Mouse (Mus musculus) liver, embryonic 11.5 days (tissue): ENCODE data around the gene Ocln. TPM values are rescaled to one million over a fixed set of nuclear protein-coding genes. Genes with fewer than 3 reads are reported as not detected.

Source experiments
- ATAC-seq: fragments of 200-750 bp; cut with Nextera tagmentation; replicated peaks from 2 replicates; pipeline ENCODE4 v1.8.0; 2017; ENCODE audit warnings: moderate number of reproducible peaks, mild to moderate bottlenecking, moderate TSS enrichment, moderate library complexity; ENCODE audit not compliant: low FRiP score
- DNase-seq: peaks from one replicate; pipeline ENCODE4 v3.0.0-alpha.2; 2017; ENCODE audit warnings: low spot score
- H3K27ac ChIP-seq: fragments of 300-500 bp; sonication (generic); 2 replicates; pipeline ENCODE4 v1.5.1; 2014; ENCODE audit warnings: mild to moderate bottlenecking, low read depth, low read length, control low read depth
- H3K27me3 ChIP-seq: fragments of 300-500 bp; sonication (generic); replicated peaks from 2 replicates; pipeline ENCODE4 v1.6.1; 2014; ENCODE audit warnings: low read length, mixed read lengths; ENCODE audit not compliant: control insufficient read depth, insufficient read depth
- H3K36me3 ChIP-seq: fragments of 300-500 bp; sonication (generic); 2 replicates; pipeline ENCODE4 v1.6.1; 2014; ENCODE audit warnings: mild to moderate bottlenecking, low read length, moderate library complexity, mixed read lengths; ENCODE audit not compliant: control insufficient read depth, insufficient read depth
- H3K4me1 ChIP-seq: fragments of 300-500 bp; sonication (generic); replicated peaks from 2 replicates; pipeline ENCODE4 v1.6.1; 2014; ENCODE audit warnings: low read length, mixed read lengths; ENCODE audit not compliant: control insufficient read depth, insufficient read depth
- H3K4me2 ChIP-seq: fragments of 300-500 bp; sonication (generic); 2 replicates; pipeline ENCODE4 v1.6.1; 2014; ENCODE audit warnings: mild to moderate bottlenecking, control low read depth, moderate library complexity
- H3K4me3 ChIP-seq: fragments of 300-500 bp; sonication (generic); 2 replicates; pipeline ENCODE4 v1.5.1; 2014; ENCODE audit warnings: low read depth, low read length, control low read depth
- H3K9ac ChIP-seq: fragments of 300-500 bp; sonication (generic); 2 replicates; pipeline ENCODE4 v1.6.1; 2014; ENCODE audit warnings: low read depth, low read length, control low read depth
- H3K9me3 ChIP-seq: fragments of 300-500 bp; sonication (generic); 2 replicates; pipeline ENCODE4 v1.6.1; 2016; ENCODE audit warnings: low read length, inconsistent platforms, mixed read lengths; ENCODE audit not compliant: control insufficient read depth
- WGBS: fragments of 180-500 bp; shearing (Covaris S2); extraction: QIAGEN DNeasy Blood & Tissue Kit; methylation state at CpG from one replicate; pipeline ENCODE4 v1.1.7; 2014; 5-methylcytosine and 5-hydroxymethylcytosine counted together
- polyA plus RNA-seq: library from polyadenylated mRNA; unstranded; fragments of >200 nt; fragmentation: Nextera tagmentation; extraction: Ambion mirVana; gene quantifications from 2 replicates; pipeline ENCODE4 v1.2.1, GENCODE M21; 2014

Gene Ocln
- polyA plus RNA-seq, 1 experiment from 2014 or later: 8.5 TPM

- Histone ChIP-seq H3K27ac (peak overlapping the region; percentile 16; the same call in 1 of the 2 replicates), H3K4me1 (no peaks in the 10 kb centered on the region; the same call in 1 of the 2 replicates), H3K27me3 (no peaks in the 10 kb centered on the region), H3K4me2 (peak overlapping the region; percentile 14; the same call in 1 of the 2 replicates), H3K4me3 (no peak overlapping the region), H3K9me3 (no peaks in the 10 kb centered on the region), H3K36me3 (no peaks in the 10 kb centered on the region), H3K9ac (no peak overlapping the region)
- 47% methylated on average over 6 of the region's 6 CpGs for WGBS
- DNase-seq: no peak
- peak; percentile 73 for ATAC-seq
Measured at GRCm38 (mm10) chr13:100532788-100533365, 19.6 kb downstream of the Ocln start.

GRCm38 (mm10) chr13:100526649-100527038 is 25.9 kb downstream of the Ocln start:
- Histone ChIP-seq H3K4me3 (no peak overlapping the region), H3K4me1 (no peaks in the 10 kb centered on the region), H3K27me3 (no peaks in the 10 kb centered on the region), H3K27ac (peak overlapping the region; percentile 35; the same call in 1 of the 2 replicates), H3K4me2 (0 out of 2 replicates have a peak overlapping the region, but pooled peaks have one; percentile 1), H3K9me3 (no peaks in the 10 kb centered on the region), H3K9ac (no peak overlapping the region), H3K36me3 (no peaks in the 10 kb centered on the region)
- DNase-seq (no peak), ATAC-seq (0 out of 2 replicates have a peak, but pooled peaks have one; percentile 39)
- WGBS: 61% methylated on average over 6 of the region's 6 CpGs

- no peaks in the 10 kb centered on the region for H3K4me1 ChIP-seq
- H3K36me3 ChIP-seq: no peaks in the 10 kb centered on the region
- H3K9ac ChIP-seq: no peak overlapping the region
- H3K4me2 ChIP-seq: no peak overlapping the region
- no peak overlapping the region; the same call in 1 of the 2 replicates for H3K27ac ChIP-seq
- no peak for ATAC-seq
- 75% methylated on average over 6 of the region's 6 CpGs for WGBS
- no peaks in the 10 kb centered on the region for H3K27me3 ChIP-seq
- no peaks in the 10 kb centered on the region for H3K9me3 ChIP-seq
- no peak for DNase-seq
- no peak overlapping the region for H3K4me3 ChIP-seq
Measured at GRCm38 (mm10) chr13:100525935-100526648, 26.4 kb downstream of the Ocln start.

- Histone ChIP-seq H3K9me3 (no peaks in the 10 kb centered on the region), H3K4me2 (no peak overlapping the region), H3K27ac (no peak overlapping the region), H3K36me3 (no peaks in the 10 kb centered on the region), H3K9ac (no peak overlapping the region), H3K27me3 (no peaks in the 10 kb centered on the region), H3K4me1 (no peaks in the 10 kb centered on the region), H3K4me3 (no peak overlapping the region)
- WGBS: 85% methylated on average over 6 of the region's 6 CpGs
- ATAC-seq: no peak
- no peak for DNase-seq
Measured at GRCm38 (mm10) chr13:100524896-100525295, 27.6 kb downstream of the Ocln start.

GRCm38 (mm10) chr13:100523698-100524097 is 28.8 kb downstream of the Ocln start:
- H3K36me3 ChIP-seq: no peaks in the 10 kb centered on the region
- DNase-seq (no peak), ATAC-seq (no peak)
- whole genome bisulfite sequencing: 78% methylated on average over 2 of the region's 2 CpGs
- no peaks in the 10 kb centered on the region for H3K27me3 ChIP-seq
- H3K4me3 ChIP-seq: no peak overlapping the region
- H3K9me3 ChIP-seq: no peaks in the 10 kb centered on the region
- no peaks in the 10 kb centered on the region for H3K4me1 ChIP-seq
- H3K4me2 ChIP-seq: no peak overlapping the region
- no peak overlapping the region for H3K9ac ChIP-seq
- H3K27ac ChIP-seq: no peak overlapping the region

- Histone ChIP-seq H3K36me3 (no peaks in the 10 kb centered on the region), H3K4me2 (no peak overlapping the region), H3K4me1 (no peaks in the 10 kb centered on the region), H3K9ac (no peak overlapping the region), H3K4me3 (no peak overlapping the region), H3K27ac (no peak overlapping the region), H3K27me3 (no peaks in the 10 kb centered on the region), H3K9me3 (no peaks in the 10 kb centered on the region)
- 81% methylated on average over 9 of the region's 9 CpGs for WGBS
- ATAC-seq (no peak), DNase-seq (no peak)
Measured at GRCm38 (mm10) chr13:100521724-100522591, 30.6 kb downstream of the Ocln start.

- no peak overlapping the region for H3K9ac ChIP-seq
- 73% methylated on average over 2 of the region's 2 CpGs for WGBS
- no peaks in the 10 kb centered on the region for H3K4me1 ChIP-seq
- DNase-seq (no peak), ATAC-seq (no peak)
- no peaks in the 10 kb centered on the region for H3K36me3 ChIP-seq
- no peak overlapping the region for H3K4me3 ChIP-seq
- H3K4me2 ChIP-seq: no peak overlapping the region
- no peaks in the 10 kb centered on the region for H3K27me3 ChIP-seq
- H3K9me3 ChIP-seq: no peaks in the 10 kb centered on the region
- no peak overlapping the region for H3K27ac ChIP-seq
Measured at GRCm38 (mm10) chr13:100519162-100519561, 33.4 kb downstream of the Ocln start.

- H3K4me1 ChIP-seq: no peaks in the 10 kb centered on the region
- ATAC-seq (no peak), DNase-seq (no peak)
- 74% methylated on average over 6 of the region's 6 CpGs for WGBS
- no peaks in the 10 kb centered on the region for H3K9me3 ChIP-seq
- no peak overlapping the region for H3K27ac ChIP-seq
- no peak overlapping the region for H3K4me3 ChIP-seq
- no peak overlapping the region for H3K4me2 ChIP-seq
- H3K27me3 ChIP-seq: no peaks in the 10 kb centered on the region
- no peaks in the 10 kb centered on the region for H3K36me3 ChIP-seq
- no peak overlapping the region for H3K9ac ChIP-seq
Measured at GRCm38 (mm10) chr13:100518191-100518590, 34.3 kb downstream of the Ocln start.
